Mouse (Mus musculus): ENCODE data around the gene Rpl23a. TPM values are rescaled to one million over a fixed set of nuclear protein-coding genes. Genes with fewer than 3 reads are reported as not detected.
A peak's percentile ranks its signal among the peaks of the same experiment; 100 is the strongest.

The Rpl23a gene
- total RNA-seq, 4 experiments from 2014 or later = 678 to 790 (median 743) TPM

DNA sequence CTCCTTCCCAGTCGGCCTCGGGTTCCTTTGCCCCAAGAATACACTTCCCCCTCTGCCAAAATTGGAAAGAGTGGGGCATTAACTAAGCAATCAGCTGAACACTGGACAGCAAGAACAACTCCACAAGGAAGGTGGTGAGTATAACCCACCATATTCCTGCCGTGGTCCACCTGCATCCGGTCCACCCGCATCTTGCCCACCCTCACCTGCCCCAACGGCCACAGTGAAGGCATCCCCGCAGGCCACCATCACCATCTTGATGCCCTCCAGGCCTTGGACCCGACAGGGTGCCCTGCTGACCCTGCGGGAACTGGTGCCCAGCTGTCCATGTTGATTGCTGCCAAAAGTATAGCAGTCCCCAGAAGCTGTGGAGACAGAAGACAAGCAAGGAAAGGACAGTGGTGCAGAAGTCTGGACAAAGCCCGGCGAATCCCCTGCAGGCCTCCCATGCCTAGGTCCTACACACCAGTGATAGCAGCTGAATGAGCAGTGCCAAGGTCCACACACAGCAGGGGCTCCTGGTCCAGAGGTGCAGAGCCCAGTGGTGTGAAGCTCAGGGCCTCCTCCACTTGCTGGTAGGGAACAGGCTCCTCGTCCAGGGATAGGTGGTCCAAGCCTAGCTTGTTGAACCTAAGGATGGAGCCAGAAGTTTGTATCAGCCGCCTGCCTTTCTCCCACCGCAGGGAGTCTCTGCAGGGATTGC is 16.0 kb downstream of the Rpl23a start:
- DNase-seq (ENCODE audit: low spot score in 2 of 2) = no peak

DNA sequence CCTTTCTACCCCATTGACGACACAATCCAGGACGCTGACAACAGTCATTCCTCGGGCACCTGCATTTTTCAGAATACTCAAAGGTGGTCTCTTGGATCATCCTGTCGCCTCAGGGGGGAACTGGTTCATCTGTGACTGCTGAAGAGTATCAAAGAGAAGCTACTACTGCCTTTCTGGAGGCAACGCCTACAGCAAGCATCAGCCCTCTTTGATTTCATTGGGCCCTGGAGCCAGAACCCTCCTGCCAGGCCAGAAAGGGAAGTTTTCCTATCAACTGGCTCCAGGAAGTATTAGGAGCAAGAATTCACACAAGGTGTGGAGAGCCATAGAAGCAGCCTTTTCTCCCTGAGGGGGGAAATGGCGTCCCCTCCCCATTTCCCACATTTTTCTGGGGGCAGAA is 16.7 kb downstream of the Rpl23a start:
- DNase-seq (ENCODE audit: low spot score in 2 of 2) = no peak

DNA sequence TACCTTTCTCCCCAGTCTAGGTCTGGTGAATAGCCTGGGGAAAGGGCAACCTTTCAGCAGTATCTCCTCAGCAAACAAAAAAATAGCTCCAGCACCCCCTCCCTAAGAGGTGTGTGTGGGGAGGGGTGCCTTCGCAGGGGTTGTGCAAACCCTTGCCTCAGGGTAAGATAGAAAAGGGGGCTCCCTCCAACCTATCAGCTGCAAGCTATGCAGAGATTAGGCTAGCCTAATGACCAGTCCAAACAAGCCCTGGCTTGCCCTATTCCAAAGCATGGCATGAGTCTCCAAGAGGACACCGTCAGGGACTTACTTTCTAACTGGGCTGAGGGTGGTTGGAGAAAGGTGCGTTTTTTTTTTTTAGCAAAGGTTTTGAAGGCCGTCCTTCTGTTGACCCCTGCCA is 17.2 kb downstream of the Rpl23a start:
- no peak for DNase-seq (ENCODE audit: low spot score in 2 of 2)

DNA sequence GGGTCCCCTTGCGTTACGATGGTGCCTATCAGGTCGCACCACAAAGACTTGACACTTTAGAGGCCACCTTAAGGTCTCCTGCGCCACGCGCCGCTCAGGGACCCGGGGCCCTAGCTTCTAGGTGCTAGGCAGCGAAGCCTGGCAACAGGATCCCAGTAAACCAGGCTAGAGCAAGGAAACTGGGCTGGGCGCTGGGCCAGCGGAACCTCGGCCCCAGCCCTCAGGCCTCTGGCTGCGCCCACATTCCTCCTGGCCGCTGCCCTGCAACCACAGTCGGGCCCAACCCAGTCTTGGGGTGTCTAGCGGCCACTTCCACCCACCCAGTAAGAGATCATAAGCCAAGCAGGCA is 17.6 kb downstream of the Rpl23a start:
- DNase-seq (ENCODE audit: low spot score in 2 of 2) = no peak

DNA sequence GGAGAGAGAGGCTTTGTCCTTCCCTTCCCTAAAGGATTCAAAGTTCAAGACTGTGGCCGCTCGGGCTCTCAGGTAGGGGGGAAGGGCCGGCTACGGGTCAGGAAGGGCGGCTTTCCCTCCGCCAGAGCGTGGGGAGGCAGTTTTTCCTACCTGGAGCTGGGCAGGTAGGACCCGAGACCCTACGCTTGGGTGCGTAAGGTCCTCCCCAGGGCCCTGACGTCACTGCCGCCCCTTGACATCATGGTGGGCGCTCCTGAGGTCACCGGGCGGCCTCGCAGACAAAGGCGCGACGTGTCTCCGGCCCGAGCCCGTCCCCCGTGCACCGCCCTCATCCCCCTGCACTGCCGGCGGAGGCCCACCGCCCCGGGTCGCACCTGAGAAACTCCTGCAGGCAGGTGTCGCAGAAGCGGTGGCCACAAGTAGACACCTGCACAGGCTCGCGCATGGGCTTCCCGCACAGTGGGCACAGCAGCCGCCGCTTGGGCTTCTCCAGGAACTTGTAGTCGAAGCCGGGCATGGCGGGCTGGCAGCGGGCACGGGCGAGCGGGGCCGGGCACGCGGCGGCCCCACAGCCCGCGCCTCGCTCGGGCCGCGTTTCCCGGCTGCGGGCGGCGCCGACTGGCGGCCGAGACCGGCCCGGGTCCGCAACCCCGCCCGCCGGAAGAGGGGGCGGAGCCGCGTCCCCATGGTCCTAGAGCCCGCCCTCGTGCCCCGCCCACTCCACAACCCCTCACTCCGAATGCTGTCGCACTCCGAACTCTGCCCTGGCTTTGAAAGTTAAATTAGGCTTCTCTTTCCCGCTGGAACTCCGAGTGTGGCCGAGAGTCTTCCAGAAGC is 18.2 kb downstream of the Rpl23a start, which contains the start of gene Traf4:
TSS of gene Traf4 (minus strand) at position 666 of the 837 bp plus-strand sequence.
- no peak for DNase-seq (ENCODE audit: low spot score in 2 of 2)

DNA sequence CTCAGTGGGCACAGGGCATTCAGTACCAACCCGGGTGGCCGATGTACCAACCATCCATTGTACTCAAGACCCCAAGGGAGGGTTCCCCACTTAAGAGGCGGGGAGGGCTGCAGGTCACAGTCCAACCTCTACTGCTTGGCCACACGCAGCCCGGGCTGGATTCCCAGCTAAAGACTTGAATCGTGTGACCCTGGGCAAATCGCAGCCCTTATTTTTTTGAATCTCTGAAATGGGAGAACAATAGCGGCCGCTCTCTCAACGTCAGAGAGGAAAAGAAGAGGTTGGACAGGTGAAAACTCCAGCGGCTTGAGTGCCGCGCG is 18.8 kb downstream of the Rpl23a start:
- DNase-seq (ENCODE audit: low spot score in 2 of 2) = no peak

DNA sequence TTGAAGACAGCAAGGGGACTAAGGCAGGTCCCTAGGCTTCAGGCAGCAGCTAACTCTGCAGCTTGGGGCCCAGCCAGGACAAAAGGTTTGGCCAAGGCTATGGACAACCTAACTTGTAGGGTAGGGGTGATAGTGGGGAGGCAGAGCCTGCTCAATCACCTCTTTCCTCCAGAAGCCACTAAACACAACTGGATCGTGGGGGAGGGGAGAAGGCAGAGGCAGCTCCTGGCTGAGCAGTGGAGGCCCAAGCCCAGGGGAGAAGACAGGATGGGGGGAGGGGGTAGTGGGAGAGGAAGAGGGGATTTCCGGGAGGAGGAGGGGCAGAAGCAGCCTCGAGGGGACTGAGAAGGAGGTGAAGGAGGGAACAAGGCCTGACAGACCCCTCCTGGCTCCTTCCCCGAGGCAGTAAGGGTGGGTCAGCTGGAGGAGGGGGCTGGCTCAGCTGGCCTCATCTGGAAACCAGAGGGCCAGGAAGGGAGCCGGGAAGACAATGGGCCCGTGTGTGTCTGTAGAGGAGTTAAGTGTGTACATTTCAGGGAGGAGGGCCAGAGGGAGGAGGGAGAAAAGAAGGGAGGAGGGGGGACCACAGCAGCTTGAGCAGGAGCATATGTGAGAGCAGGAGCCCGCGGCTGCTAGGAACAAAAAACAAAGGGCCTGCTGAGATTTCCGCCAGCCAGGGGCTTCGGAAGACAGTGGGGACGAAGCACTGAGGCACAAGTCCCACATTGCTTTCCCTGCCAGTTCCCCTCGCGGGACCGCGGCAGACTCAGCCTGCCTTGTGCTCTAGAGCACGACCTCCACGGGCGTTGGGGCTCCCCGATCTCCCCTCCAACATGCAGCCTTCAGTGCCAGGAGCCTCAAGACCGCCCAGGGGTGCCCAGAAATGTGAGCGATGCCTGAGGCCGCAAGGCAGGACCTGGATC is 19.4 kb downstream of the Rpl23a start:
- no peak for DNase-seq (ENCODE audit: low spot score in 2 of 2)

DNA sequence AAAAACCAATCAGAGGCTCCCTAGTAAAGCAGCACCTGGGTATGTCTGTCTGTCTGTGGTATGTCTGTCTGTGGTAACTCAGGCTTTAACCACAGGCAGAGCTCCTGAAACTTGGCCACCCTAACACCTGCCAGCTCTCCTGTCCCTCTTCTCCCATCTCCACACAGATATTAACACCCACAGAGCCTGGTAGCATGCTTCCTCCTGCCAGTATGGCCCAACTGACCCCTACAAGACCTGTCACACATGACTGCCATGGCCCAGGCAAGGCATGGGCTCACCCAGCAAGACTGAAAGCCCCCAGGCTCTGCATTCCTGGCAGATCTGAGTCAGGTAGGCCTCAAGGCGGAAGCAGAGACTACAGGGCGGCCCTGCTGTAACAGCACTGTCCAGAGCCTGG is 20.3 kb downstream of the Rpl23a start:
- no peak for DNase-seq (ENCODE audit: low spot score in 2 of 2)

DNA sequence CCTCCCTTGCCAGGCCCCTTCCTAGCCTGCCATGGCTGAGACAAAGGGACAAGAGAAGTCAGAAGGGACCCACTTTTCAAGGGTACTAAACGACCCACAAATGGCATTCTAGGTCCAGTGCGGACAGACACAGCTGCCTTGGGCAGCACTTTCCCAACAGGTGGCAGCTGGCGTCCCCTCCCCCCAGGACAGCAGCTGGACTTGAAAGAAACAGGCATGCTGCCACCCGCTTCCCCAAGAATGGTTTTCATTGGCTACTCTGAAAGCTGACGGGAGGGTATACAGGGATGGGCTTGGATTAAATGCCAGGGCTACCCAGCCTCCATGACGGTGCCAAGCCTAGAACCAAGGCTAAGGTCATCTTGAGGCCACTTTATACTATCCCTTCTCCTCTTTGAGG is 20.9 kb downstream of the Rpl23a start:
- no peak for DNase-seq (ENCODE audit: low spot score in 2 of 2)

DNA sequence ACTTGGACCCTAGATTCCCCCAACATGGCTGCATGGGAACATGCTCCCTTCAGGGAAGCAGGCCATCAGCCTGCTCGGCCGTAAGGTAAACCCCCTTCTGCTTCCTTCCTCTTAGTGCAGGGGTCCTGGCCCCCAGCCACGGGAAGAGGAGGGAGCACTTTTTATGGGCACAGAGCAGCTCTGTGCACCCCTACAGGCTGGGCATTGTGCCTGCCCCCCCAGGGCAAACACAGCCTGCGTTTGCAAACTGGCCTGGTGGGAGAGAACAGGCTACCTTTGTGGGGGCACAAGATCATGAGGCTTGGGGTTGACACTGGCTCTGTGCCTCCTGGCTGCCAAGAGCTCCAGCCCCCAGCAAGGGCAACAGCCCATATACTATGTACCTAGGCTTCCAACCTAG is 21.4 kb downstream of the Rpl23a start:
- DNase-seq (ENCODE audit: low spot score in 2 of 2) = no peak

DNA sequence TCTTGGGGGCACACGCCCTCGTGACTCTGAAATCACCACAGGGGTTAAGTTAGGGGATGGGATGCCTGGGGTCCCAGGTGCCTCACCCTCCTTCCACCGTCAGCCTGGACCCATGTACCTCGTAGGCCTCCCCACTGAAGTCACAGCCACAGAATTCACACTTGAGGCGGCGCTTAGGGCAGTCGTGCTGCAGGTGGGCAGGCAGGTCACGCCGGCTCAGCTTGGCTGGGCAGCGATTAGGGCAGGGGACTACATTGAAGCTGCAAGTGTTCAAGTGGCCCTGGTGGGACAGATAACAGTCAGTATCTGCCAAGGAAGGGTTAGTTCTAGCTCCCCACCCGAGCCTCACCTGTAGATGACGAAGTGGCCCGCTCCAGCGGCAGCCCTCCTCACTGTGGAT is 22.2 kb downstream of the Rpl23a start:
- no peak for DNase-seq (ENCODE audit: low spot score in 2 of 2)

DNA sequence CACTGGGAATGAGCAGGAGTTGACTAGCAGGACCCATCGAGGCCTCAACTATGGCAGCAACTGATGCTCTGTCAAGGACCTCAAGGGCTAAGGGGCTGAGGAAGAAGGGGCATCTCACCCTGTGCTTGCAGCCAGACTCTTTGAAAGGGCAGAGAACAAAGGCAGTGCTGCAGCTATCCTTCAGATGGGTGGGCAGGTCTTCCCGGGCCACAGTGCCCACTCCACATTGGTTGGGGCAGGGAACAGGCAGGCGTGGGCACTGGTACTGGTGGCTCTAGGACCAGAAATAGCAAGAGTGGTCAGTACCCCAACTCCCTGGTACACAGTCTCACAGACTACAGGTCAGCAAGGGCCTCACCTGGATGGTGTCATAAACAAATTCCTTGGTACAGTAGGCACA is 22.7 kb downstream of the Rpl23a start:
- DNase-seq (ENCODE audit: low spot score in 2 of 2) = no peak

DNA sequence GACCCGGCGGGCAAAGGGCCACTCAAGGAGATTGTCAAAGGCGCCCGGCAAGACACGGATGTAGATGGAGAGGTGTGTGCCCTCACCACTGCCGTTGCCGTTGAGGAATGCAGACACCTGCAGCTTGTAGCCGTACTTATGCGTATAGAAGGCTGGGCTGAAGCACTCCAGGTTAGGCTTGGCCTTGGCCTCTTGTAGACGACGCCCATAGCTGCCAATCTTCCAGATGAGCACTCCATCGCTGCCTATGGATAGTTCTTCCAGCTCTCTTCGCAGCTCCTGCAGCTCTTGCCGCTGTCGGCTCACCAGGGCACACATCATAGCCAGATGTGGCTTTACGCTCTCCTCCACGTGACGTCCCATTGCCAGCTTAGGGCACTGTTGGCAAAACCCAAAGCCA is 23.2 kb downstream of the Rpl23a start:
- DNase-seq (ENCODE audit: low spot score in 2 of 2) = no peak

DNA sequence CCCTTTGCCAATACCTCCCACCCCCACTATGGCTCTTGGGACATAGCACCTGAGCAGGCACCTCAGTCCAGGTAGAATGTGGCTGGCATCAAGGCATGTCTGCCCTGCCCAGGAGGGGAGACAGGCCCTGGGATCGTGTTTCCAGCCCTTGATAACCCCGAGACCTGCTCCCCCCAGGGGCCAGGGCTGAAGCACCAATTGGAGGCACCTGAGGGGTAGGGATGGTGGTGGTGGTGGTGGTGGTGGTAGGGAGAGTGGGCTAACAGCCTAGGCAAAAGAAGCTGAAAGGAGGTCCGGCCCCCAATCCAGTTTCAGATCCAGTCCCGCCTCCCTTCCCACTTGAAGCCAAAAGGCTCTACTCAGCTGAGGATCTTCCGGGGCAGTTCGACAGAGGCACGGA is 23.8 kb downstream of the Rpl23a start:
- DNase-seq (ENCODE audit: low spot score in 2 of 2) = no peak

DNA sequence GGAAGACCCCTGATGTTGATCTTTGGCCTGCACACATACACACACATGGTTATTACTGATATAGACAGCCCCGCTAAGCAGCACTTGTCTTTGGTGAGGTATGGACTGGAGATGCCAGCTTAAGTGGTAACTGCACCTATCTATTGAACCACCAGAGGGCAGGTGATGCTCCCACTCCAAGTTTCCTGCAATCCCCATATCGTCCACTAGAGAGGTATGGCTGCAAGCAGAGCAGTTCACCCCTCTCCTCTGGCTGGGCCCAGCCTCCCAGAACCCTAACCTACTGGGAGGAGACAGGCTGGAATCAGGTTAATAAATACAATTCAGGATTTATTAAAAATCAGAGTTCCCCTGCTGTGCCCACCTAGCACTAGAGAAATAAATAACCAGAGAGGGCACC is 24.3 kb downstream of the Rpl23a start:
- peak in 1 of 2 experiments; percentile 73 for DNase-seq (ENCODE audit: low spot score in 2 of 2)

DNA sequence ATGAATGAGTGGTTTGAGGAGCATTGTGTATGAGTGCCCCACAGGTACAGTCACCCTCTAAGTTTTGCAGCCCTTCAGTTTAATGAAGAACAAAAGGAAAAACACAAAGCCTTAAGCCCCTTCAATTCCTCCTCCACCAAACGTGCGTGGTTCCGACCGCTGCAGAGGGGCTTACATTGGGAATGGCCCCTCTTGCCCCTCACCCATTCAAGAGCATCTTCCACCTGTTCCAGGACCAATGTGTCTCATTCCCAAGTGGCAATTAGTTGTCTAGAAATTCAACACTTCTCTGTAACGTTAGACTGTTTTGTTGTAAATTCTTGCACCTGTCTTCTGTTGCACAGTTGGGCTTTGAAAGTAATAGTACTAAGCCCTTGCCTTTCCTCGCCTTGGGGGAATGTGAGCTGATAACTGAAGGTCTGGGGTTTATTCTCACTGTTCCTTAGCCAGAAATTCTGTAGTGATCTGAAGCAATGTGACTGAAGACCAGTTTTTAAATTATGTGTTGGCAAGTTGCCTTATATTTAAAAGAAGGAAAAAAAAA is 27.2 kb downstream of the Rpl23a start:
- no peak for DNase-seq (ENCODE audit: low spot score in 2 of 2)

DNA sequence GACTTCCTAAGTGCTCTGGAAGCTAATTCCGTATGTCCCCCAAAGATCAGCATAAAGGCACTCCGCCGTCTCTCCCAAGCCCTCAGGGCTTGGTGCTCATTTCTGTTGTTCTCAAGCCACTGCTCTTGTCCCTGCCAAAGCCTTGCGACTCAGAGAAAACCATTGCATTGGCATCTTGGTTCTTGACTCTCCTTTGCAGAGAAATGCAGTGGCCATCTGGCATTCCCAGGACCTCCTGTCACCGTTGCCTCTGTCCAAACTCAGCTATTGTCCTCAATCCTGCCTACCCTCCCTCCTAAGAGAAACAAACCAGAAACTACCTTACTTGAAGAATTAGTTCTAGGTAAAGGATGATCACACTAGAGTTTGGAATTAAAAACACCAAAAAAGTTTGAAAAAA is 27.7 kb downstream of the Rpl23a start:
- no peak for DNase-seq (ENCODE audit: low spot score in 2 of 2)

DNA sequence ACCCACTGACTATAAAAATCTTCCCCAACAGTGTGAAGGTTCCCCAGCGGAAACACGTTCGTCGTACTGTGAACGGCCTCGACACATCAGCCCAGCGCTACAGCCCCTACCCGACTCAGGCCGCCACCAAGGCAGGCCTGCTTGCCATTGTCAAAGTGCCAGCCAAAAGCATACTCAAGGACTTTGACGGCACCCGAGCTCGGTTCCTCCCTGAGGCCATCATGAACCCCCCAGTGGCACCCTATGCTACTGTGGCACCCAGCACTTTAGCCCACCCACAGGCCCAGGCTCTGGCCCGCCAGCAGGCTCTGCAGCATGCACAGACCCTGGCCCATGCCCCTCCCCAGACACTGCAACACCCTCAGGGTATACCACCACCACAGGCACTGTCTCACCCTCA is 29.6 kb downstream of the Rpl23a start:
- no peak for DNase-seq (ENCODE audit: low spot score in 2 of 2)

DNA sequence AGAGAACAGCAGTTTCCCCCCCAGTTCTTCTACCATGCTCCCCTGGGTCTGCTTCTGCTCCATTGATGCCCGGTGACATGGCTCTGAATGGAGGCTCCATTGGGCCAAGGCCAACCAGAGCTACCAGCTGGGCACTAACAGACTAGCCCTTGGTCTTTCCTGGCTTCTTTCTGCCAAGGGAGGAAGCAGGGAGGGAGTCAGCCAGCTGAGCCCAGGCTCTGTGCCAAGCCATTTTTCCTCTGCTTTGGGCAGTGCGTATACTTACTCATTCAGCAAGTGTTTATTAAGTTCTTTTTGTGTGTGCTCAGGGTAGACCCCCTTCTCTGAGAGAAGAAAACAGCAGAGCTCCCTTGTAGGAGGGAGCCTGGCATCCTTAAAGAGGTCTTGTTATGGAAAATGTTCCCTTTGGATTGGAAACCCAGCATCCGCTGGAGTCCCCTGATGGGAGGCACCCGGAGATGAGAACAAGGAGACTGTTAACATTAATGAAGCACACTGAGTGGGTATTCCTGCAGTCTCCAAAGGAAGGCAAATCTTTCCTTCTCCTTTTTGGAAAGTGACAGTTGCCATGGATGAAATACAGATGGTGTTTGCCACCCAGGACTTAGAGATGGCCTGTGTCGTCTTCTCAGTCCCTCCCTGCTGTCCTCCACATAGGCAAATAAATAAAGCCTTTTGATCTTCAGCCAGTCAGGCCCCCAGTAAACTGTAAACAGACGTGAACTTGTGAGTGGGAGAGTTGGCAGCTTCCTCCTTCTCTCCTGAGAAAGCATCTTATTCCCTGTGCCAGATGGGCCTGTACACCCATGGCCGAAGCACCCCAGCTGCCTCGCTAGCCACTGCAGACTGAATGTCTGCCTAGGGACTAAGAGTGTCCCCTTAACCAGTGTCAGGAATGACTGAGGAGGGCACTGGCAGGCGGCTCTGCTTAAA is 30.8 kb downstream of the Rpl23a start:
- peak; percentile 37 to 90 for DNase-seq (ENCODE audit: low spot score in 2 of 2)

DNA sequence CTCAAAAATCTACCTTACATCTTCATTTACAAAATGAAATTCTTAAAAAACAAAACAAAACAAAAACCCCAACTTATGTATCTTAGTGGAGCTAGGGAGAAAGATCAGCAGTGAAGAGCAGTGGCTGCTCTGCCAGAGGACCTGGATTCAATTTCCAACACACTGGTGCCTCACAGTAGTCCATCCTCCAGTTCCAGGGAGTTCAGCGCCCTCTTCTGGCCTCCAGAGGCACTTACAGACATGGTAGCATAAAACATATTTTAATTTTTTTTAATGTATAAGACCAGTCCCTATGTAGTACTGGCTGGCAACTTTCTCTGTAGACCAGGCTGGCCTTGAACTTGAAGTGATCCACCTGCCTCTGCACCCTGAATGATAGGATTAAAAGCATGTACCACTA is 32.2 kb downstream of the Rpl23a start:
- DNase-seq (ENCODE audit: low spot score in 2 of 2) = no peak

Data from left cerebral cortex, adult 8-10 months (tissue).